Mouse (Mus musculus): Measurements from ENCODE around the gene Psmb1. TPM values are rescaled to one million over a fixed set of nuclear protein-coding genes. Genes with fewer than 3 reads are reported as not detected.

Psmb1 gene
- polyA plus RNA-seq, 1 experiment from 2014 or later: 244 TPM

DNA sequence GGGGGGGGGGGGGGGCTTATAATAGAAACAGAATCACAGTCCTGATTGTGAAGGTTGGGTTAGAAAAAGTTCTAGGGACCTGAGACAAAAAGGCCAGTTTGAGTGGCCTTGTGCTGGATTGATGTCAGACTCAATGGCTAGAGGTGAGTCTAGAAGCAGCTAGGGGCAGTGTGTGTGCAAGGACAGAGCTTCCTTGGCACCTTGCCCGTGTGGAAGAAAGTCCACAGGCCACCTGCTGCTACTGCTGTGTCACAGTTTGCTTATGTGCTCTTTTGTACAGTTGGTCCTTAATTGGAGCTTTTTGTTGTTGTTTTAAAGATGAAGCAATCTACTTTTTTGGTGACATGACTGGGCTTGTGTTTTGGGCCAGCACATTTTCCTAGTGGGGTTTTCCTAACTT lies 69.6 kb downstream of the Psmb1 start:
- no peaks in the 10 kb centered on the region for H3K9me3 ChIP-seq
- no peaks in the 10 kb centered on the region for H3K4me1 ChIP-seq
- no peak overlapping the region for H3K4me3 ChIP-seq
- no peak for ATAC-seq (ENCODE audit: insufficient number of reproducible peaks, insufficient read depth, low FRiP score, low TSS enrichment)
- H3K27me3 ChIP-seq: no peaks in the 10 kb centered on the region
- no peak overlapping the region for H3K4me2 ChIP-seq (replicated peaks)
- WGBS: 76% methylated on average over 1 of the region's 1 CpGs
- no peak overlapping the region for H3K9ac ChIP-seq
- H3K36me3 ChIP-seq: peaks cover 59% of the 10 kb centered on the region
- no peak overlapping the region for H3K27ac ChIP-seq

DNA sequence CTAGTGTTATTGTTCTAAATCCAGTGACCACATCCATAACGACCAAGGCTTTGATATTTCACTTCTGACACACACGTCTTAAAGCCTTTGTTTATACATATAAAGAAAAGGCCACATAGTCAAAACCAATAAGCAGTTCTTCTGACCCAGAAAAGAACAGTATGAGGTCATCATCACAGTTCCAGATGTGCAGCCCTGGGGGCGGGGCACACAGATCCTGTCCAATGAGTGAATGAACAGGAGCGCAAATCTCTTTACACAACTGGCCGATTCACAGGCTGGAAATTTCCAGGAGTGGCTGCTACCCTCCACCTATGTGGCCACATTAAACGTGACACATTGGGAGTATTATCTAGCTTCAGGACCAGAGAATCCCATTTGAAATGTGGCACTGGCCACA lies 70.1 kb downstream of the Psmb1 start:
- WGBS: 81% methylated on average over 6 of the region's 6 CpGs
- ATAC-seq (ENCODE audit: insufficient number of reproducible peaks, insufficient read depth, low FRiP score, low TSS enrichment): no peak
- Histone ChIP-seq H3K9ac (no peak overlapping the region), H3K4me3 (no peak overlapping the region), H3K27me3 (no peaks in the 10 kb centered on the region), H3K36me3 (peaks cover 62% of the 10 kb centered on the region), H3K4me2 (replicated peaks) (no peak overlapping the region), H3K27ac (no peak overlapping the region), H3K4me1 (no peaks in the 10 kb centered on the region), H3K9me3 (no peaks in the 10 kb centered on the region)

DNA sequence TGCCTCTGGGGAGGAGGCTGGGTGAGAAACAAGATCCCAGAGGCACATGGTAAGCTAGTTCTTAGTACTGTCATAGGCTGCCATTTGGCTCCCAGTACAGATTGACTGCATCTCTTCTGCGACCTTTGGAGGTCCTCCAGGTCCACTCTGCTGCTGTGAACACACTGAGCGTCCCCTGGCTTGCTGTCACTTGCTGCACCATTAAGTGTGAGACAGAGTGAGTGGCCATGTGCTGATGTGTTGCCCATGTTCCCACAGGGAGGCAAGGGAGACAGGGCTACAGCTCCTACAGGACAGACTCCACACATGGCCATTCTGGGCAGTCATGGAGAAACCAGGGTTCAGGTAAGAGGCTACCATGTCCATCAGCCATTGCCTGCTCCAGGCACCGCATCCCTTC lies 73.6 kb downstream of the Psmb1 start:
- Histone ChIP-seq H3K4me2 (replicated peaks) (no peak overlapping the region), H3K4me1 (no peaks in the 10 kb centered on the region), H3K9ac (no peak overlapping the region), H3K36me3 (peaks cover 79% of the 10 kb centered on the region), H3K4me3 (no peak overlapping the region), H3K27ac (no peak overlapping the region), H3K9me3 (no peaks in the 10 kb centered on the region), H3K27me3 (no peaks in the 10 kb centered on the region)
- WGBS: 86% methylated on average over 3 of the region's 3 CpGs
- ATAC-seq (ENCODE audit: insufficient number of reproducible peaks, insufficient read depth, low FRiP score, low TSS enrichment): no peak

Other genes starting within 250 kb of the Psmb1 start
- 9.8 and 10.1 TPM in 2 replicates for gene Dll1, start 122.9 kb downstream of the Psmb1 start, polyA plus RNA-seq (2016; fragmentation: Nextera tagmentation; extraction: Ambion mirVana)
- gene Fam120b, start 103.5 kb downstream of the Psmb1 start, polyA plus RNA-seq (2016; fragmentation: Nextera tagmentation; extraction: Ambion mirVana): 35.7 and 36.0 TPM in 2 replicates
- 50.9 and 53.9 TPM in 2 replicates for gene Tbp, start 137 bp upstream of the Psmb1 start, polyA plus RNA-seq (2016; fragmentation: Nextera tagmentation; extraction: Ambion mirVana)
- gene Pdcd2, start 27.6 kb upstream of the Psmb1 start, polyA plus RNA-seq (2016; fragmentation: Nextera tagmentation; extraction: Ambion mirVana): 47.1 and 52.7 TPM in 2 replicates
- 1.7 and 2.1 TPM in 2 replicates for gene Prdm9, start 64.6 kb upstream of the Psmb1 start, polyA plus RNA-seq (2016; fragmentation: Nextera tagmentation; extraction: Ambion mirVana)
- 45.7 and 46.1 TPM in 2 replicates for gene Chd1, start 205.2 kb upstream of the Psmb1 start, polyA plus RNA-seq (2016; fragmentation: Nextera tagmentation; extraction: Ambion mirVana)